Mouse (Mus musculus) small intestine, adult 2 months (tissue): ENCODE measurements around the gene Ube2e2.

Source experiments
- CTCF ChIP-seq: fragments of 200-500 bp; IDR thresholded peaks from 2 replicates; pipeline ENCODE4 v1.5.1; 2012; ENCODE audit warnings: low read depth, mild to moderate bottlenecking, control low read depth, inconsistent platforms, low read length, moderate library complexity, mixed read lengths; ENCODE audit not compliant: insufficient replicate concordance, insufficient read length; ENCODE audit errors: extremely low read depth
- POLR2A ChIP-seq: fragments of 200-500 bp; IDR thresholded peaks from 2 replicates; pipeline ENCODE4 v1.6.1; 2012; ENCODE audit warnings: low read depth, mild to moderate bottlenecking, control low read depth, inconsistent platforms, low read length, moderate library complexity

DNA sequence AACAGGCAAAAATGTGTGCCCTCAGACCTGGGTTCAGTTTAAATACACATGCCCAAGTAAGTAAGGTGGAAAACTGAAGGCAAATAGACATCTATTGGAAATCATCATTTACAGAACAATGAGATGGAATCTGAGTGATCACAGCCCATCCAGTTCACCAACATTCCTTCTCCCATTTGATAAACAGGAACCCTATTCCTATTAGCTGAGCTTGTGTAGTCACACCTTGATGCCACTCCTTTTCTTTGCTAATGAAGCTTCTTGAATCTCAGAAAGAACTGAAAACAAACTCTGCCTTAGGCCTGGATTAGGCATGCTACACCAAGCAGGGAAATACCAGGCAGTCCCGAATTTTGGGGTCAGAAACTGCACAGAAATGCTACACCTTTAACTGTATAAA, 227.8 kb downstream of the Ube2e2 start:
- TF ChIP-seq CTCF (no peak), POLR2A (no peak)
